Mouse (Mus musculus) hindbrain, embryonic 16.5 days (tissue): ENCODE results near the gene Ncan. TPM values are rescaled to one million over a fixed set of nuclear protein-coding genes. Genes with fewer than 3 reads are reported as not detected.

Source experiments
- ATAC-seq: fragments of 200-750 bp; cut with Nextera tagmentation; 2 replicates; pipeline ENCODE4 v1.8.0; 2017; ENCODE audit warnings: moderate TSS enrichment, moderate library complexity
- H3K27ac ChIP-seq: fragments of 300-500 bp; sonication (generic); 2 replicates; pipeline ENCODE4 v1.5.1; 2014; ENCODE audit warnings: low read depth, mild to moderate bottlenecking, control low read depth, low read length, moderate library complexity
- H3K27me3 ChIP-seq: fragments of 300-500 bp; sonication (generic); replicated peaks from 2 replicates; pipeline ENCODE4 v1.6.1; 2014; ENCODE audit warnings: low read length; ENCODE audit not compliant: control insufficient read depth, insufficient read depth
- H3K36me3 ChIP-seq: fragments of 300-500 bp; sonication (generic); 2 replicates; pipeline ENCODE4 v1.6.1; 2014; ENCODE audit warnings: mild to moderate bottlenecking, low read length, moderate library complexity, mixed read lengths; ENCODE audit not compliant: control insufficient read depth, insufficient read depth
- H3K4me1 ChIP-seq: fragments of 300-500 bp; sonication (generic); 2 replicates; pipeline ENCODE4 v1.6.1; 2014; ENCODE audit warnings: low read depth, low read length; ENCODE audit not compliant: control insufficient read depth, insufficient read depth
- H3K4me2 ChIP-seq: fragments of 300-500 bp; sonication (generic); 2 replicates; pipeline ENCODE4 v1.6.1; 2014; ENCODE audit warnings: mild to moderate bottlenecking, low read length, control low read depth, moderate library complexity
- H3K4me3 ChIP-seq: fragments of 300-500 bp; sonication (generic); 2 replicates; pipeline ENCODE4 v1.5.1; 2014; ENCODE audit warnings: mild to moderate bottlenecking, low read length, control low read depth, moderate library complexity
- H3K9ac ChIP-seq: fragments of 300-500 bp; sonication (generic); 2 replicates; pipeline ENCODE4 v1.6.1; 2014; ENCODE audit warnings: low read depth, mild to moderate bottlenecking, control low read depth, low read length, moderate library complexity
- H3K9me3 ChIP-seq: fragments of 300-500 bp; sonication (generic); 2 replicates; pipeline ENCODE4 v1.6.1; 2014; ENCODE audit warnings: mild to moderate bottlenecking, low read length, moderate library complexity; ENCODE audit not compliant: control insufficient read depth
- WGBS: fragments of 180-500 bp; shearing (Covaris S2); extraction: QIAGEN DNeasy Blood & Tissue Kit; methylation state at CpG from one replicate; pipeline ENCODE4 v1.1.7; 2014; 5-methylcytosine and 5-hydroxymethylcytosine counted together
- polyA plus RNA-seq: library from polyadenylated mRNA; unstranded; fragments of >200 nt; fragmentation: Nextera tagmentation; extraction: Ambion mirVana; gene quantifications from 2 replicates; pipeline ENCODE4 v1.2.1, GENCODE M21; 2015

Ncan gene
- polyA plus RNA-seq, 1 experiment from 2014 or later, result 178 TPM

DNA sequence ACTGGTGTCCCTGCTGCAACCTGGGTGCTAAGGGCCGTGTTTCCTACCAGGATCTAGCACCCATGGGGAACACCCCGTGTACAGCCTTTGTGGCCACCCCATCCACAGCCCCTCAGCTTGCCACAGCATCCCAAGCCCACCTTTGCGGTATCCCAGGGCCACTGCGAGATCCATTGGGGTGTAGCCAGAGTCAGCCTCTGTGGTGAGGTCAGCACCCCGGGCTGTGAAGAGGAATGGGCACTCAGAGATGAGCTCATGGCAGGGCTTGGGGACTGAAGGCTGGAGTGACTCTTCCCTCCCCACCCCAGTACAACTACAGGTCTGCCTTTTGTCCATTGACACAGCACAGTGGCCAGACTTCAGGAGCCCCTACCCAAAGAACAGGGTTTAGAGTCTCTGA, 13.4 kb upstream of the Ncan start:
- H3K4me1 ChIP-seq, result peaks cover 19% of the 10 kb centered on the region
- no peaks in the 10 kb centered on the region for H3K27me3 ChIP-seq
- no peak overlapping the region for H3K9ac ChIP-seq
- H3K27ac ChIP-seq, result no peak overlapping the region
- peaks cover 15% of the 10 kb centered on the region for H3K36me3 ChIP-seq
- no peak overlapping the region for H3K4me3 ChIP-seq
- H3K9me3 ChIP-seq, result no peaks in the 10 kb centered on the region
- ATAC-seq, result no peak
- H3K4me2 ChIP-seq, result no peak overlapping the region
- WGBS, result 93% methylated on average over 5 of the region's 5 CpGs

DNA sequence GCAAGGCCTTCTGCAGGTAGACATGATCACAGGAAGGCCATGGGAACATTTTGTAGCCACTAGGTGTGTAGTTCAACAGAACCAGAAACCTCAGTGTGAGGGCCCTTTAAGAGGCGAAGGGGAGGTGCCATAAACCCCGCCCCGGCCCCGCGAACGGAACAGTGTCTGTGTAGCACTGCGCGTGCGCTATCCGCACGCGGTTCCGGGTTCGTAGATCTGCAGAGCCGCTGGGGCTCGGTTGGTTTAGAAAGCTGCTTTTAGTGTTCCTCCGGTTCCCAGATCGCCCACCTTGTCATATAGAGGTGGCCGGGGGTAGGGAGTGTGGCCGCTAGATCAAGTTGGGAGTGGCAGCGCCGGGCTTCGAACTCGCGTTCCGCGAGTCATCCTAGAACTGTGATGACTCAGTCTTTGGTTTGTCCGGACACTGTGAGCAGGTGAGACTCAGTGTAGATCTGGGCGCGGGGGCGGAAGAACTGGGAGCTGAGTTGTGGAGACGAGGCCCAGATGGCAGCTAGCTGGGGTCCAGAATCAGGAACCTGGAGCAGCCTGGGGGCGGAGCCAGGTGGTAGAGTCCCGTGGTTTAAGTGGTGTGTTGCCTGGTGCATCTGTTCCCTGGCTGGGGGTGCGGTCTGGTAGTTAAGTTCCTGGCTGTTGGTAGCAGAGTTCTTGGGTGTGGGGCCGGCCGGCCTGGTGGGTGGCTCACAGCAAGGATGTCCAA, 10.7 kb upstream of the Ncan start, which contains the start of gene Nr2c2ap:
Gene Nr2c2ap, plus strand, starts transcription at position 168 of the 718 bp plus-strand sequence.
- peaks cover 15% of the 10 kb centered on the region for H3K36me3 ChIP-seq
- peak; percentile 75 for ATAC-seq
- peak within 1 kb of the TSS; percentile 75 for H3K9ac ChIP-seq
- H3K4me3 ChIP-seq, result peak within 1 kb of the TSS; percentile 81
- peak within 1 kb of the TSS; percentile 91 for H3K4me2 ChIP-seq
- peak within 1 kb of the TSS; percentile 55 for H3K27ac ChIP-seq
- H3K27me3 ChIP-seq, result no peaks in the 10 kb centered on the region
- 1% methylated on average over 37 of the region's 37 CpGs for WGBS
- peaks cover 10% of the 10 kb centered on the region for H3K4me1 ChIP-seq
- H3K9me3 ChIP-seq, result no peaks in the 10 kb centered on the region

DNA sequence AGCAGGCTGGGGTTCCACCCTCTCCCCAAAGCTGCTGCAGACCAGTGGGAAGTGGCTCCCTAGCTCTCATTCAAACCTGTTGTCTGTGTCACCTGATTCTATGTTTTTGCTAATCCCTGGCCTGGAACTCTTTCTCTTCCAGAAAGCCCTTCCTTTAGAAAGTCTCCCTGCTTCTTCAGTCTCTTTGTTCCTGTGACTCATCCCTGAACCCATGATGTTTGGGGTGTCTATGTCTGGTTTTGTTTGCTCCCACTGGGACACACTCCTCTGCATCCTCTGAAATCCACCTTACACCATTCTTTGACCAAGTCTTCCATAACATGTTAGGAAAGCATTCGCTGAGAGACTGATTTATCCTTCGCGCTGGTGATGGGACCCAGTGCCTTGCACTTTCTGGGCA, 9.4 kb upstream of the Ncan start:
- peak overlapping the region; percentile 51 for H3K27ac ChIP-seq
- no peak overlapping the region for H3K4me3 ChIP-seq
- H3K4me2 ChIP-seq, result no peak overlapping the region
- no peaks in the 10 kb centered on the region for H3K27me3 ChIP-seq
- peaks cover 9% of the 10 kb centered on the region; the same call in 1 of the 2 replicates for H3K36me3 ChIP-seq
- no peaks in the 10 kb centered on the region for H3K9me3 ChIP-seq
- H3K4me1 ChIP-seq, result peaks cover 10% of the 10 kb centered on the region
- no peak for ATAC-seq
- no peak overlapping the region for H3K9ac ChIP-seq
- 78% methylated on average over 3 of the region's 3 CpGs for WGBS

DNA sequence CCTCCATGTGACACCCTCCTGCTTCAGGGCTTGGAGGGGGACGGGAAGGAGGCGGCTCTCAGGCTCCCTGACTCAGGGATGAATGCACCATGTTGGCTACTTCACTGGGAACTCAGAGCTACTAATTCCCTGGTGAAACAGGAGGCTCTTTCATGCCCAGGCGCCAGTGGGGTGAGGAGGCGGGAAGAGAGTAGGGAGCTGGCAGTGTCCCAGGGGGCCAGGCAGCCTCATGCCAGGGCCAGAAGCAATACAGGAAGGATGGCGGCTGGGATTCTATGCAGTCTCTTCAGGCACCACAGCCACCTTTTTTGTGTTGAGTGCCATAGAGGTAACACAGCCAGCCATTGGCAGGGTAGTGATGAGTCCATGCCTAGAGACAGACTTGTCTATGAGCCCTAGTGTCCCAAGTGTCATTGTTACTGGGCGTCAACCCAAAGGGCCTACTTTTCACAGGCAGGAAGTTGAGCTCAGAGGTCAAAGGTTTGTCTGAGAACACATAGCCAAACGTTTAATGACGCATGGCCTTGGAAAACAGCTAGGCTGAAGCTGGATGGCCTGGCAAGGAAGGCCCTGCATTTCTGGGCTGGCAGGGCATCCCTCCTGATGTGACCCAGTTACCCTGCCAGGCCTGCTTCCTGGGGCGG, 8.8 kb upstream of the Ncan start:
- peak overlapping the region; percentile 68 for H3K27ac ChIP-seq
- 53% methylated on average over 9 of the region's 9 CpGs for WGBS
- no peaks in the 10 kb centered on the region for H3K27me3 ChIP-seq
- peak; percentile 87 for ATAC-seq
- H3K4me2 ChIP-seq, result no peak overlapping the region
- H3K9ac ChIP-seq, result no peak overlapping the region
- peaks cover 10% of the 10 kb centered on the region for H3K4me1 ChIP-seq
- no peaks in the 10 kb centered on the region for H3K9me3 ChIP-seq
- H3K4me3 ChIP-seq, result no peak overlapping the region
- H3K36me3 ChIP-seq, result peaks cover 6% of the 10 kb centered on the region; the same call in 1 of the 2 replicates

DNA sequence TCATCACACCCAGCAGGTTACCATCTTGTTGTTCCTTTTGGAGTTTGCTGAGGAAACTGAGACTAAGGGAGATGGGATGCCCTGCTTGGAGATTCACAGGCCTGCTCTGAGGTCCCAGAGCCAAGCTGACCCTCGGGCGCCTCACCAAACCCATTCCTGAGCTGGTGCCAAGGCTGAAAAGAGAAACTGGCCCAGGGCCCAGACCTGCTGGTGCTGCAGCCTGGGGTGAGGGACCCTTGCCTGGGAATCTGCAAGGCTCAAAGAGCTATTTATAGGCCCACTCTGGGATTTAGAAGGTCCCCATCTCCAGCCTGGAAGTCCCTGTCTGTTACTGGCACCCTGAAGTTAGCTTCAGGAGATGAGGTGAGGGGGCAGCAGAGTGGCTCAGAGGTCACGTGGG, 7.8 kb upstream of the Ncan start:
- Histone ChIP-seq H3K4me3 (no peak overlapping the region), H3K27ac (peak overlapping the region; percentile 68), H3K36me3 (no peaks in the 10 kb centered on the region), H3K4me1 (peaks cover 10% of the 10 kb centered on the region), H3K9me3 (no peaks in the 10 kb centered on the region), H3K9ac (no peak overlapping the region), H3K27me3 (no peaks in the 10 kb centered on the region), H3K4me2 (no peak overlapping the region)
- no peak for ATAC-seq
- WGBS, result 51% methylated on average over 3 of the region's 3 CpGs

DNA sequence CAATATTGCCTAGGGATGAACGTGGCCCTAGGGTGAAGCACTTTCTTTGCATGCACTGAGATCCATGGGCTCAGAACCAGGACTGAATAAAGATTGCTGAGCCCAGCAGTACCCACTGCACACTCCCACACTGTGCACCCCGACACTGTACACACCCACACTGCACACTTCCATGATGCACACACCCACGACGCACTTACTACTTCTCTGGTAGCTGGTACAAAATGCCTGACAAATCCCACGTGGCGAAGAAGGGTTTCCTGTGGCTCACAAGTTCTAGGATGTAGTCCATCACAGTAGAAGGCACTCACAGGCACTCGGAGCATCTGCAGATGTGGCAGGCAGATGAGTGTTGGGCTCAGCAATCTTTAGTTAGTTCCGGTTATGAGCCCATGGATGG, 4.3 kb upstream of the Ncan start:
- Histone ChIP-seq H3K4me2 (no peak overlapping the region), H3K27ac (no peak overlapping the region), H3K36me3 (no peaks in the 10 kb centered on the region), H3K4me1 (peaks cover 4% of the 10 kb centered on the region), H3K27me3 (no peaks in the 10 kb centered on the region), H3K9me3 (no peaks in the 10 kb centered on the region), H3K9ac (no peak overlapping the region), H3K4me3 (no peak overlapping the region)
- no peak for ATAC-seq
- WGBS, result 72% methylated on average over 8 of the region's 8 CpGs

DNA sequence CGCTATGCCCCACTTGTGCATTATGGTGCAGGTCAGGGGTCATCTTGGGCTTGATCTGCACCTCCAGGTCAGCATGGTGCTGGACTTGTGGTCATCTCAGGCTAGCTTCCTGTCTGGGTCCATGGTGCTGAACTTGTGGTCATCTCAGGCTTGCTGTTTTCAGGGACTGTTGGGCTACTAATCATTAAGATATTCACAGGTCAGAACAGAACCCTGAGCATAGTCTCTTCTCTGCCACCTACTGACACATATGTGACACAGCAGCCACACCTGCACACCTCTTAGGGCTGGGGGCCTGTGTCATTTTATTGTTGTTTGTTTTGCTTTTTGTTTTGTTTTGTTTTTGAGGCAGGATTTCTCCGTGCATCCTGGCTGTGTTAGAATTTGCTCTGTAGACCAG, 2.2 kb upstream of the Ncan start:
- Histone ChIP-seq H3K27ac (no peak overlapping the region), H3K27me3 (no peaks in the 10 kb centered on the region), H3K4me2 (no peak overlapping the region), H3K9me3 (no peaks in the 10 kb centered on the region), H3K4me1 (peaks cover 12% of the 10 kb centered on the region), H3K9ac (no peak overlapping the region), H3K4me3 (no peak overlapping the region), H3K36me3 (no peaks in the 10 kb centered on the region)
- 60% methylated on average over 2 of the region's 2 CpGs for WGBS
- no peak for ATAC-seq

DNA sequence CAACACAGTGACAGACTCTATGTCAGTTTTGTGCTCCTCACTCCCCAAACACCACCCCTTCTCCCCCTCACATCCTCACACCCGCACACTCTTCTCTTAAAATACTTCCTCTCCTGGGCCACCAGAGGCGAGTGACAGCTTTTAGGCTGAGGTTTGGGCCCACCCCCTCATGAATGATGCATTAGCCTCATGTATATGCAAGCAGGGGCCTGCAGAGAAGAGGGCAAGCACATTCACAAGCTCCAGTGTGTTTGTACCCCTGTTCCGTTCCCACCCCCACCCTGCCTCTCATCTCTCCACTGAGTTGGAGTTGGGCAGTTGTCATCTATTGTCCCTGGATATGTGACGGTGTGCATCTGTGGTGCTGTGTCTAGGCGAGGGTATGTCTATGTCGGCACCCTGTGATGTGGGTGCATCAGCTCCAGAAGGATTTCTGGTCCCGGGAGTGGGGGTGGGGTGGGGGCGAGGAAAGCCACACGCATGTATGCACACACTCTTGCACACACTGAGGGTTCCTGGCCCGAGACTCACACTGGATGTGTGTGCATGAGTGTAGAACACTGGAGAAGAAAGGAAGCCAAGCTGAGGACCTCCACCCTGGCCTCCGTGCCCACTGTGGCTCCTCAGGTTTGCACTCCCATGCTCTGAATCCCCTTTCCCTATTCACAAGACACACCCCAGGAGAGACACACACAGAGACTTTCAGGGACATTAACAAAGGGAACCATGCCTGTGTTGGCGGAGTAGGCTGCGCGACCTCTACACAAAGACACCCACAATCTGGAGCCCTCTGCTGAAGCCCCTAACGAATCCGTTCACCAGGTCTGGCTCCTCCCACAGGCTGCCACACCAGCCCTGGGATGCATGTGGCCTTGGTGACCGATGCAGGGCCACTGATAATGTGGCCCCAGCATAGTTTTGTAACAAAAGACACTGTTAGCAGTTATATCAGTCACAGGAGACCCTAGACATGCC, 1.7 kb downstream of the Ncan start:
- peak; percentile 83 for ATAC-seq
- peak overlapping the region; percentile 84 for H3K4me2 ChIP-seq
- peak overlapping the region; percentile 92 for H3K27ac ChIP-seq
- peaks cover 27% of the 10 kb centered on the region for H3K4me1 ChIP-seq
- peak overlapping the region; percentile 87 for H3K9ac ChIP-seq
- 2% methylated on average over 17 of the region's 17 CpGs for WGBS
- H3K9me3 ChIP-seq, result no peaks in the 10 kb centered on the region
- peak overlapping the region; percentile 67 for H3K4me3 ChIP-seq
- peaks cover 7% of the 10 kb centered on the region; the same call in 1 of the 2 replicates for H3K36me3 ChIP-seq
- H3K27me3 ChIP-seq, result no peaks in the 10 kb centered on the region
